Mouse (Mus musculus) liver, adult 2 months (tissue): Measurements from ENCODE around the gene Pdia3. TPM values are rescaled to one million over a fixed set of nuclear protein-coding genes. Genes with fewer than 3 reads are reported as not detected.

Experiments
- DNase-seq: peaks from one replicate; pipeline ENCODE4 v3.0.0-alpha.2; 2011; ENCODE audit warnings: low read depth, low spot score; ENCODE audit errors: extremely low read depth
- H3K27ac ChIP-seq: fragments of 200-500 bp; replicated peaks from 2 replicates; pipeline ENCODE4 v1.5.1; 2012; ENCODE audit warnings: low read depth, mild to moderate bottlenecking, control low read depth, inconsistent platforms, low read length; ENCODE audit not compliant: insufficient read depth
- H3K27me3 ChIP-seq: fragments of 200-500 bp; 2 replicates; pipeline ENCODE4 v1.6.1; 2012; ENCODE audit warnings: mild to moderate bottlenecking, moderate library complexity, low read length, inconsistent platforms; ENCODE audit not compliant: control insufficient read depth, insufficient read depth
- H3K36me3 ChIP-seq: fragments of 200-500 bp; 2 replicates; pipeline ENCODE4 v1.6.1; 2012; ENCODE audit warnings: low read length, inconsistent platforms; ENCODE audit not compliant: control insufficient read depth, insufficient read depth
- H3K4me1 ChIP-seq: fragments of 200-500 bp; 2 replicates; pipeline ENCODE4 v1.6.1; 2011; ENCODE audit warnings: low read length; ENCODE audit not compliant: control insufficient read depth, insufficient read depth
- H3K4me3 ChIP-seq: fragments of 200-500 bp; 2 replicates; pipeline ENCODE4 v1.5.1; 2011; ENCODE audit warnings: low read depth, mild to moderate bottlenecking, control low read depth, low read length, moderate library complexity; ENCODE audit not compliant: insufficient read depth
- H3K79me2 ChIP-seq: fragments of 200-500 bp; 2 replicates; pipeline ENCODE4 v1.6.1; 2012; ENCODE audit warnings: inconsistent platforms, mild to moderate bottlenecking, low read length, moderate library complexity; ENCODE audit not compliant: control insufficient read depth, insufficient read depth
- H3K9ac ChIP-seq: fragments of 200-500 bp; 2 replicates; pipeline ENCODE4 v1.6.1; 2012; ENCODE audit warnings: low read depth, mild to moderate bottlenecking, control low read depth, inconsistent platforms, low read length
- CTCF ChIP-seq: fragments of 200-500 bp; IDR thresholded peaks from 2 replicates; pipeline ENCODE4 v1.5.1; 2011; ENCODE audit warnings: low read depth, low read length, control low read depth
- POLR2A ChIP-seq: fragments of 200-500 bp; IDR thresholded peaks from 2 replicates; pipeline ENCODE4 v1.6.1; 2011; ENCODE audit warnings: low read length, control low read depth; ENCODE audit not compliant: insufficient read depth; ENCODE audit errors: extremely low read depth
- WGBS: fragments of 180-500 bp; shearing (Covaris S2); methylation state at CpG from one replicate; pipeline ENCODE4 v1.1.7; 2018; 5-methylcytosine and 5-hydroxymethylcytosine counted together
- polyA plus RNA-seq: library from polyadenylated mRNA; depleted of rRNA; stranded (reverse); fragments of >200 nt; gene quantifications from 2 replicates; pipeline ENCODE4 v1.2.3, GENCODE M21; 2012
- total RNA-seq: library from RNA; depleted of rRNA; stranded (reverse); fragments of >200 nt; gene quantifications from 2 replicates; pipeline ENCODE4 v1.2.3, GENCODE M21; 2014

Pdia3 gene
- total and polyA plus RNA-seq, 2 experiments: 193 to 412 TPM

DNA sequence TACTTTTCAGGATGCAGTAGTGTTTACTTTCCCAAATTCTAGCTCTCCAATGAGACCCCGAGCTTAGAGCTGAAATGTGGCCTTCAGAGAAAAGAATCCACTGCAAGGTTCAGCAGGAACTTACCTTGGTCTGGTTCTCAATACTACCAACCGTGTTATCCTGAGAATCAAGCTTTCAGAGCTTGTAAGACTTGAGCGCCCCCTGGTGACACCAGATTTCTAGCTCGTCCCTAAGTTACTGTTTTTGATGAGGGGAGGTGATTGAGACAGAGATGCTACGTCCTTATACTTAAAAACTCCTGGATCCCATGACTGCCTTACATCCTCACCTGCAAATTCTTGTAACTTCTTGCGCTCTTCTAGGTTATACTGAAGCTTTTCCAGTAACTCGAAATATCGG, 17.0 kb upstream of the Pdia3 start:
- Histone ChIP-seq H3K36me3 (0 out of 2 replicates have a peak, but pooled peaks cover 4% of the 10 kb centered on the region), H3K27me3 (no peaks in the 10 kb centered on the region), H3K4me3 (no peak overlapping the region), H3K4me1 (no peaks in the 10 kb centered on the region), H3K27ac (no peak overlapping the region), H3K9ac (no peak overlapping the region), H3K79me2 (no peaks in the 10 kb centered on the region)
- WGBS: 29% methylated on average over 8 of the region's 8 CpGs
- peak; percentile 53 for DNase-seq
- no peak for TF ChIP-seq POLR2A
- no peak for TF ChIP-seq CTCF

DNA sequence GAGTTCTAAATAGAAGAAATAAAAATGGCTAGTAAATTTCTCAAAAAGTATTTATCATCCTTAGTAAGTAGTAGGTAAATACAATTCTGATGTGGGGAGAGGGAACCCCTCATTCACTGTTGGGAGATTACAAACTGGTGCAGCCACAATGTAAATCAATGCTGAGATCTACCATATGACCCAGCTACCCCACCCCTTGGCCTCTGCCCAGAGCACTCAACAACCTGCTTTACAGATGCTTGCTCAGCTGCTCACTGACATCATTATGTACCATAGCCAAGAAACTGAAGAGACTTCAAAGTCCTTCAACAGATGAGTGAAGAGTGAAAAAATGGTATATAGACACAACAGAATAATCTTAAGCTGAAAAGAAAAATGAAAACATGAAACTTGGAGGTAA, 10.3 kb upstream of the Pdia3 start:
- Histone ChIP-seq H3K4me1 (no peaks in the 10 kb centered on the region), H3K4me3 (no peak overlapping the region), H3K9ac (no peak overlapping the region), H3K27me3 (no peaks in the 10 kb centered on the region), H3K27ac (no peak overlapping the region), H3K79me2 (no peaks in the 10 kb centered on the region), H3K36me3 (peaks cover 2% of the 10 kb centered on the region; the same call in 1 of the 2 replicates)
- TF ChIP-seq POLR2A: no peak
- no peak for TF ChIP-seq CTCF
- DNase-seq: no peak

DNA sequence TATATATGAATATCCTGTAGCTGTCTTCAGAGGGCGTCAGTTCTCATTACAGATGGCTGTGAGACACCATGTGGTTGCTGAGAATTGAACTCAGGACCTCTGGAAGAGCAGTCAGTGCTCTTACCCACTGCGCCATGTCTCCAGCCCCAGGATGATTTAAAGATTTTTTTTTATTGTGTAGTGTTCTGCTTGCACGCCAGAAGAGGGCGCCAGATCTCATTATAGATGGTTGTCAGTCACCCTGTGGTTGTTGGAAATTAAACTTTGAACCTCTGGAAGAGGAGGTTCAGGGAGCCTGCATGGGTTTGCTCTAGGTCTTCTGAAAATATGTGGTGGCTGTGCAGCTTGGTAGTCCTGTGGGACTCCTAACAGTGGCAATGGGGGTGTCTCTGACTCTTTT, 5.4 kb upstream of the Pdia3 start:
- Histone ChIP-seq H3K27ac (0 out of 2 replicates have a peak overlapping the region, but pooled peaks have one; percentile 47), H3K4me3 (no peak overlapping the region), H3K4me1 (peaks cover 7% of the 10 kb centered on the region; the same call in 1 of the 2 replicates), H3K9ac (no peak overlapping the region), H3K79me2 (no peaks in the 10 kb centered on the region), H3K36me3 (peaks cover 2% of the 10 kb centered on the region; the same call in 1 of the 2 replicates), H3K27me3 (no peaks in the 10 kb centered on the region)
- TF ChIP-seq CTCF (no peak), POLR2A (no peak)
- whole genome bisulfite sequencing: 32% methylated on average over 4 of the region's 4 CpGs
- peak; percentile 74 for DNase-seq

DNA sequence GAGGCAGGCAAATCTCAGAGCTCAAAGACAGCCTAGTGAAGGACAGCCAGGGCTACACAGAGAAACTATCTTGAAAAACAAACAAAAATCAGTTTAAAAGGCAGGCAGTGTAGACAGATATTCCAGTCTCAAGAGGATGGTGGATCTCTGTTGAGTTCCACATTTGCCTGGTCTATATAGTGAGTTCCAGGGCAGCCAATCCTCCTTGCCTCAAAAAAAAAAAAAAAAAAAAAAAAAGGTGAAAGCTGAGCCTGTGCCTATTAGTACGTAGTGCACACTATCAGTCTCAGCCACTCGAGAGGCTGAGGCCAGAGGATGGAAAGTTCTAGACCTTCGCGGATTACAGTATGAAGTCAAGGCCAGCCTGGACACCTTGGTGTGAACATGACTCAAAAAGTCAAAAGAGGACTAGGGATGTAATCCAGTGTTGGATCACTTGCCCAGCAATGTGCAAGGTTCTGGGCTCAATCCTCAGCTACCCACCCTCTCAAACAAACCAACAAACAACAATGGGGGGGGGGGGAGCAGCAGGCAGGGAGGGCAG, 660 bp upstream of the Pdia3 start:
- 2% methylated on average over 4 of the region's 4 CpGs for WGBS

DNA sequence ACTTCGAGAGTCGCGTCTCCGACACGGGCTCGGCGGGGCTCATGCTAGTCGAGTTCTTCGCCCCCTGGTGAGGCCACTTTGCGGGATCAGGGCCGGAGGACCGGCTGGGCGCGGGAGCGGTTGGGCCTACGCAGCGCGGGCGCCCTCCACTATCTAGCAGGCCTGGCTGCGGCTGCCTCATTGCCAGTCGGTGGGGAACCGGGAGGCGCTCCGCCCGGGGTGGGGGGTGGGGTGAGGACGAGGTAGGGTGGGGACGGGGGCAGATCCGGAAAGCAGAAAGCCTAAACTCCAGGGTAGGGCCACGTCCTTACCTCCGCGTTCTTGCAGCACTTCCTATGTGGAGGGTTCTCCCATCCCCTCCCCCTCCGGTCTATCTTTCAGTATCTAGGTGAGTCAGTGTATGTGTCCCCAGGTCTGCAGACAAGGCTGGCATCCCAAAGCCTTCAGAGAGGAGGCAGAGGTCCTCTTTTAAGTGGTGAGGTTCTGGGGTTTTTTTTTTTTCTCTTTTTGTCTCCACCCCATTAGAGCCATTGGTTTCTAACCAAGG, 637 bp downstream of the Pdia3 start:
- peaks cover 26% of the 10 kb centered on the region for H3K36me3 ChIP-seq
- peak overlapping the region; percentile 99 for H3K9ac ChIP-seq
- peak overlapping the region; percentile 95 for H3K27ac ChIP-seq
- H3K4me3 ChIP-seq: peak overlapping the region; percentile 96
- no peak for TF ChIP-seq POLR2A
- TF ChIP-seq CTCF: no peak
- peaks cover 20% of the 10 kb centered on the region for H3K4me1 ChIP-seq
- WGBS: under 1% methylated on average over 32 of the region's 32 CpGs
- DNase-seq: peak; percentile 57
- H3K27me3 ChIP-seq: no peaks in the 10 kb centered on the region
- H3K79me2 ChIP-seq: peaks cover 26% of the 10 kb centered on the region

More for the DNA sequence above, 660 bp upstream of the Pdia3 start:
- peaks cover 19% of the 10 kb centered on the region for H3K79me2 ChIP-seq
- peak overlapping the region; percentile 88 for H3K27ac ChIP-seq
- no peaks in the 10 kb centered on the region for H3K27me3 ChIP-seq
- DNase-seq: no peak
- H3K36me3 ChIP-seq: peaks cover 15% of the 10 kb centered on the region
- peak overlapping the region; percentile 96 for H3K4me3 ChIP-seq
- peaks cover 20% of the 10 kb centered on the region for H3K4me1 ChIP-seq
- TF ChIP-seq CTCF (no peak), POLR2A (no peak)
- H3K9ac ChIP-seq: peak overlapping the region; percentile 87

DNA sequence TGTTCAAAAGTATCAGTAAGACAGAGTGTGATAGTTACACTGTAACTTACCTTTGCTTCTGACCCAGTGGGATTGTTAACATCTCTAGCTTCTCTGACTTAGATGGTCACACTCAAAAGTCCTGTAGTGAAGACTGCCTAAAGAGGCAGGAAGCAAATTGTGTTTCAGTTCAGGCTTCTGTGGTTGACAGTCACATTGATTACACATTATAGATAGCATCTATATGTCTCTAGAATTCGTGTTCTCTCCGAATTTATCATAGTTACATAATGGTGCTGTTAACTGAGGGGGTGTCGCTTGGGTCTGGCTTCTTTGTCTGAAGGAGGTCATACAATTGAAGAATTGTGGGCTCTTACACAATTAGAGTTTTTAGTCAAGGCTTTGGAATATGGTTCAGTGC, 1.5 kb downstream of the Pdia3 start:
- peaks cover 31% of the 10 kb centered on the region for H3K36me3 ChIP-seq
- H3K4me1 ChIP-seq: peaks cover 23% of the 10 kb centered on the region
- H3K9ac ChIP-seq: peak overlapping the region; percentile 39
- no peaks in the 10 kb centered on the region for H3K27me3 ChIP-seq
- peaks cover 30% of the 10 kb centered on the region for H3K79me2 ChIP-seq
- H3K4me3 ChIP-seq: peak overlapping the region; percentile 59; the same call in 1 of the 2 replicates
- TF ChIP-seq CTCF: no peak
- no peak for TF ChIP-seq POLR2A
- WGBS: 7% methylated on average over 3 of the region's 3 CpGs
- DNase-seq: peak; percentile 50
- no peak overlapping the region for H3K27ac ChIP-seq
